Comparison of ENCODE assay signal across 1 mouse cellular context in the genomic region with DNA sequence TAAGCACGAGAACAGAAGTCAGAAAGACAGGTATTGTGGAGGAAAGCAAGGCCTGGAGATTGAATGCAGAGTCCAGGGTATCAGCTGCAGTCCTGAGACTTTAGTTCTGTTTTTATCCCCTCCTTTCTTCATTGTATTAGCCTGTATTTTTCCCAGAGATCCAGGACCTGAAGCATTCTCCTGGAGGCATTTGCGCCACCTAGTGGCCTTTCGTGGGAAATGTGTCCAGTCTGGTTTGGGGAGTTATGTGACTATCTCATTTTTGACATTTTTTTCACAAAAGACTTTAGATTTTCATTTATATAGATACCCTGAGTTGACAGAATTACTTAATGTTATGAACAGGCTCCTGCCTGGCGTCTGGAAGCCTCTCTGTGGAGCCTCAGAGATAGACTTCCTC.
TF ChIP-seq lines count a peak whose summit lies in the region.

No protein-coding gene starts in this region.

TF ChIP-seq in C2C12, 6 proteins besides CTCF, POLR2A, EP300 and RAD21 (continued from another document):
- no peak for TF ChIP-seq FOSL1 (IDR thresholded peaks at IDR 0.05; ENCODE audit: insufficient read depth, low read length, poor library complexity, severe bottlenecking)
- no peak for TF ChIP-seq MYOG (IDR thresholded peaks at IDR 0.05; ENCODE audit: control insufficient read depth, extremely low read depth, insufficient read length)
- no peak for TF ChIP-seq CEBPB (IDR thresholded peaks at IDR 0.05; ENCODE audit: low read depth)
